Mouse (Mus musculus): ENCODE data around the gene Gm8797. TPM values are rescaled to one million over a fixed set of nuclear protein-coding genes. Genes with fewer than 3 reads are reported as not detected.
"Not testable (repeated sequence)": the region's sequence is repeated elsewhere in the genome, so short reads cannot be mapped to it uniquely, and the experiment has no call there.

The Gm8797 gene
- 9.2 and 12.3 TPM in 2 replicates for polyA plus RNA-seq (2015; fragmentation: Nextera tagmentation; extraction: Ambion mirVana)

GRCm38 (mm10) chr3:5750506-5750905 lies at the start of gene Gm8797:
TSS of gene Gm8797 (plus strand) at chr3:5750806.
- not testable (repeated sequence) for H3K27me3 ChIP-seq; H3K4me1 ChIP-seq (replicated peaks); H3K9me3 ChIP-seq (replicated peaks); H3K27ac ChIP-seq; ATAC-seq (replicated peaks; ENCODE audit: insufficient number of reproducible peaks, insufficient read depth, low FRiP score, low read depth); H3K4me3 ChIP-seq; H3K36me3 ChIP-seq; H3K4me2 ChIP-seq; H3K9ac ChIP-seq
- WGBS = 88% methylated on average over 9 of the region's 9 CpGs

- Histone ChIP-seq H3K9ac (no peak overlapping the region), H3K4me1 (replicated peaks) (no peaks in the 10 kb centered on the region), H3K4me2 (no peak overlapping the region), H3K36me3 (no peaks in the 10 kb centered on the region), H3K4me3 (no peak overlapping the region), H3K9me3 (replicated peaks) (no peaks in the 10 kb centered on the region), H3K27me3 (no peaks in the 10 kb centered on the region), H3K27ac (no peak overlapping the region)
- no peak for ATAC-seq (replicated peaks; ENCODE audit: insufficient number of reproducible peaks, insufficient read depth, low FRiP score, low read depth)
These were observed 36.1 kb upstream of the Gm8797 start for GRCm38 (mm10) chr3:5714481-5714880.

GRCm38 (mm10) chr3:5732931-5733330 lies 17.7 kb upstream of the Gm8797 start:
- no peak overlapping the region for H3K27ac ChIP-seq
- H3K9me3 ChIP-seq (replicated peaks) = no peaks in the 10 kb centered on the region
- no peaks in the 10 kb centered on the region for H3K4me1 ChIP-seq (replicated peaks)
- no peak overlapping the region for H3K4me3 ChIP-seq
- H3K36me3 ChIP-seq = no peaks in the 10 kb centered on the region
- no peak overlapping the region for H3K9ac ChIP-seq
- H3K4me2 ChIP-seq = no peak overlapping the region
- ATAC-seq (replicated peaks; ENCODE audit: insufficient number of reproducible peaks, insufficient read depth, low FRiP score, low read depth) = no peak
- no peaks in the 10 kb centered on the region for H3K27me3 ChIP-seq

GRCm38 (mm10) chr3:5754763-5755478 lies 4.3 kb downstream of the Gm8797 start:
- no peak overlapping the region for H3K27ac ChIP-seq
- no peaks in the 10 kb centered on the region for H3K27me3 ChIP-seq
- no peaks in the 10 kb centered on the region for H3K36me3 ChIP-seq
- H3K4me3 ChIP-seq = no peak overlapping the region
- H3K4me2 ChIP-seq = no peak overlapping the region
- no peak overlapping the region for H3K9ac ChIP-seq
- H3K4me1 ChIP-seq (replicated peaks) = no peaks in the 10 kb centered on the region
- ATAC-seq (replicated peaks; ENCODE audit: insufficient number of reproducible peaks, insufficient read depth, low FRiP score, low read depth) = no peak
- no peaks in the 10 kb centered on the region for H3K9me3 ChIP-seq (replicated peaks)
- 42% methylated on average over 3 of the region's 3 CpGs for WGBS

- no peak for ATAC-seq (replicated peaks; ENCODE audit: insufficient number of reproducible peaks, insufficient read depth, low FRiP score, low read depth)
- no peak overlapping the region for H3K4me3 ChIP-seq
- no peaks in the 10 kb centered on the region for H3K27me3 ChIP-seq
- no peak overlapping the region for H3K4me2 ChIP-seq
- no peak overlapping the region for H3K27ac ChIP-seq
- H3K4me1 ChIP-seq (replicated peaks) = no peaks in the 10 kb centered on the region
- H3K9me3 ChIP-seq (replicated peaks) = no peaks in the 10 kb centered on the region
- no peaks in the 10 kb centered on the region for H3K36me3 ChIP-seq
- 74% methylated on average over 3 of the region's 3 CpGs for WGBS
- H3K9ac ChIP-seq = no peak overlapping the region
These were observed 15.7 kb downstream of the Gm8797 start for GRCm38 (mm10) chr3:5766256-5766655.

GRCm38 (mm10) chr3:5776894-5777293 lies 26.3 kb downstream of the Gm8797 start:
- Histone ChIP-seq H3K9ac (no peak overlapping the region), H3K4me2 (no peak overlapping the region), H3K36me3 (no peaks in the 10 kb centered on the region), H3K4me1 (replicated peaks) (no peaks in the 10 kb centered on the region), H3K9me3 (replicated peaks) (no peaks in the 10 kb centered on the region), H3K4me3 (no peak overlapping the region), H3K27ac (no peak overlapping the region), H3K27me3 (no peaks in the 10 kb centered on the region)
- WGBS = 74% methylated on average over 2 of the region's 2 CpGs
- ATAC-seq (replicated peaks; ENCODE audit: insufficient number of reproducible peaks, insufficient read depth, low FRiP score, low read depth) = no peak

Data from heart, embryonic 15.5 days (tissue).